Mouse (Mus musculus): ENCODE results near the gene Gnai2. TPM values are rescaled to one million over a fixed set of nuclear protein-coding genes. Genes with fewer than 3 reads are reported as not detected.

The Gnai2 gene
- total RNA-seq, 2 experiments from 2014 or later, result 229 to 244 TPM

- intact Hi-C loops (cut with DNase I), result no loop called here
- DNase-seq (ENCODE audit: extremely low spot score in 1 of 2, low spot score in 2 of 2), result no peak
Observed at GRCm38 (mm10) chr9:107634406-107635278, 525 bp downstream of the Gnai2 start.

- peak in 1 of 2 experiments; percentile 53 for DNase-seq (ENCODE audit: extremely low spot score in 1 of 2, low spot score in 2 of 2)
- intact Hi-C loops (cut with DNase I), result no loop called here
Observed at GRCm38 (mm10) chr9:107633661-107634405, 1.3 kb downstream of the Gnai2 start.

- intact Hi-C loops (cut with DNase I), result no loop called here
- peak; percentile 72 to 92 for DNase-seq (ENCODE audit: extremely low spot score in 1 of 2, low spot score in 2 of 2)
Observed at GRCm38 (mm10) chr9:107633091-107633660, 2.0 kb downstream of the Gnai2 start.

- intact Hi-C loops (cut with DNase I), result no loop called here
- no peak for DNase-seq (ENCODE audit: extremely low spot score in 1 of 2, low spot score in 2 of 2)
Observed at GRCm38 (mm10) chr9:107632478-107632877, 2.7 kb downstream of the Gnai2 start.

- DNase-seq (ENCODE audit: extremely low spot score in 1 of 2, low spot score in 2 of 2), result no peak
- intact Hi-C loops (cut with DNase I), result no loop called here
Observed at GRCm38 (mm10) chr9:107631861-107632260, 3.3 kb downstream of the Gnai2 start.

- DNase-seq (ENCODE audit: extremely low spot score in 1 of 2, low spot score in 2 of 2), result no peak
- intact Hi-C loops (cut with DNase I), result no loop called here
Observed at GRCm38 (mm10) chr9:107631311-107631826, 3.8 kb downstream of the Gnai2 start.

- DNase-seq (ENCODE audit: extremely low spot score in 1 of 2, low spot score in 2 of 2), result peak; percentile 75 to 76
Observed at GRCm38 (mm10) chr9:107630576-107630975, 4.6 kb downstream of the Gnai2 start.

GRCm38 (mm10) chr9:107629901-107630425, 5.2 kb downstream of the Gnai2 start:
- DNase-seq (ENCODE audit: extremely low spot score in 1 of 2, low spot score in 2 of 2), result peak; percentile 38 to 63
- intact Hi-C loops (cut with DNase I), result no loop called here

More at GRCm38 (mm10) chr9:107630576-107630975, 4.6 kb downstream of the Gnai2 start:
- intact Hi-C loops (cut with DNase I), result no loop called here

GRCm38 (mm10) chr9:107629411-107629730, 5.8 kb downstream of the Gnai2 start:
- intact Hi-C loops (cut with DNase I), result no loop called here
- no peak for DNase-seq (ENCODE audit: extremely low spot score in 1 of 2, low spot score in 2 of 2)

- peak in 1 of 2 experiments; percentile 87 for DNase-seq (ENCODE audit: extremely low spot score in 1 of 2, low spot score in 2 of 2)
- intact Hi-C loops (cut with DNase I), result no loop called here
Observed at GRCm38 (mm10) chr9:107628721-107629410, 6.3 kb downstream of the Gnai2 start.

- no peak for DNase-seq (ENCODE audit: extremely low spot score in 1 of 2, low spot score in 2 of 2)
Observed at GRCm38 (mm10) chr9:107627387-107628255, 7.5 kb downstream of the Gnai2 start.

GRCm38 (mm10) chr9:107626844-107627277, 8.3 kb downstream of the Gnai2 start:
- intact Hi-C loops (cut with DNase I), result no loop called here
- DNase-seq (ENCODE audit: extremely low spot score in 1 of 2, low spot score in 2 of 2), result peak; percentile 81 to 95

More at GRCm38 (mm10) chr9:107627387-107628255, 7.5 kb downstream of the Gnai2 start:
- intact Hi-C loops (cut with DNase I), result no loop called here

GRCm38 (mm10) chr9:107626158-107626843, 8.9 kb downstream of the Gnai2 start:
- intact Hi-C loops (cut with DNase I), result no loop called here
- DNase-seq (ENCODE audit: extremely low spot score in 1 of 2, low spot score in 2 of 2), result no peak

- no peak for DNase-seq (ENCODE audit: extremely low spot score in 1 of 2, low spot score in 2 of 2)
- intact Hi-C loops (cut with DNase I), result no loop called here
Observed at GRCm38 (mm10) chr9:107625351-107626128, 9.6 kb downstream of the Gnai2 start.

- DNase-seq (ENCODE audit: extremely low spot score in 1 of 2, low spot score in 2 of 2), result no peak
- intact Hi-C loops (cut with DNase I), result no loop called here
Observed at GRCm38 (mm10) chr9:107624951-107625350, 10.2 kb downstream of the Gnai2 start.

- no peak for DNase-seq (ENCODE audit: extremely low spot score in 1 of 2, low spot score in 2 of 2)
- intact Hi-C loops (cut with DNase I), result no loop called here
Observed at GRCm38 (mm10) chr9:107624539-107624938, 10.6 kb downstream of the Gnai2 start.
